Mouse (Mus musculus) left cerebral cortex, adult 11 months (tissue): Measurements from ENCODE around the gene Cox4i1.
A peak's percentile ranks its signal among the peaks of the same experiment; 100 is the strongest.

Experiments
- DNase-seq: peaks from one replicate; pipeline ENCODE4 v3.0.0; 2022; ENCODE audit warnings: low spot score

The Cox4i1 gene

GRCm38 (mm10) chr8:120667561-120668373 lies at the start of gene Cox4i1, which contains the start of gene Gm27021:
Gene Cox4i1, plus strand, starts transcription at chr8:120668222.
Gene Gm27021, minus strand, starts transcription at chr8:120668079.
- DNase-seq = peak; percentile 77

- DNase-seq = peak; percentile 47
Observed at GRCm38 (mm10) chr8:120619235-120620180, 48.5 kb upstream of the Cox4i1 start.

DNA sequence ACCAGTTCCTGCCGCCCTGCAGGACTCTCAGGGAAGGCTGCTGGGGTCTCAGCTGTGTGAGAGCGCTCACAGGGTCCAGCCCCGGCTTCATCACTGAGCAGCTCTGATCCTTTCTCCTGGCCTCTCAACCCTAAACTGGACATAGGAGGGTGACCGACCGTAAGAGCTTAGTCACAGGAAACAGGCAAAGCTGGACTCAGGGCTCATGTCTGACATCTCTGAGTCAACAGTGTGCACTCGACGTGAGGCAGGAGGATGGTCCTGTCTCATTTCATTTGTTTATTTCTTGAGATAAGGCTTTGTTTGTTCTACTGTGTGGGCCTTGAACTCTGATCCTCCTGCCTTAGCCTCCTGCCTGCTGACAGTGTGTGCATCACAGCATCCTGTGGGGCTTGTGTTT lies 47.6 kb upstream of the Cox4i1 start:
- no peak for DNase-seq

GRCm38 (mm10) chr8:120622161-120622560 lies 45.9 kb upstream of the Cox4i1 start:
- DNase-seq = no peak

GRCm38 (mm10) chr8:120623608-120624007 lies 44.4 kb upstream of the Cox4i1 start:
- DNase-seq = no peak

DNA sequence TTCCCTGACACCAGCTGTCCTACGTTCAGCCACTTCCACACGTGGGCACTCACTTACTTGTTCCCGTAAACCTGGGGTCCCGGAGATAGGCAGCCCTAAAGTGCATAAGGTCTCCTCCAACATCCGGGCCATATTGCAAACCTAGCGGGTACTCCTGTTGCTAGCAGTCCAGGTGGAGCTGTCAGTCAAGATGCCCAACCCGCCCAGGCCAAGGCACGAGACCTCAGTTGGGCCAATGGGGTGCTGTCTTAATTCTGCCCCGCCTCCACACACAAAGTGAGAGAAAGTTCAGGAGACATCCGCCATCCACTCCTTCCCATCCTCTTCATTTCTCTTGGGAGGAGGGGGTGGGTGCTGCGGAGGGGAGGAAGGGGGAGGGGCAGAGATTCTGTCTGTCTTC lies 41.6 kb upstream of the Cox4i1 start:
- DNase-seq = no peak

DNA sequence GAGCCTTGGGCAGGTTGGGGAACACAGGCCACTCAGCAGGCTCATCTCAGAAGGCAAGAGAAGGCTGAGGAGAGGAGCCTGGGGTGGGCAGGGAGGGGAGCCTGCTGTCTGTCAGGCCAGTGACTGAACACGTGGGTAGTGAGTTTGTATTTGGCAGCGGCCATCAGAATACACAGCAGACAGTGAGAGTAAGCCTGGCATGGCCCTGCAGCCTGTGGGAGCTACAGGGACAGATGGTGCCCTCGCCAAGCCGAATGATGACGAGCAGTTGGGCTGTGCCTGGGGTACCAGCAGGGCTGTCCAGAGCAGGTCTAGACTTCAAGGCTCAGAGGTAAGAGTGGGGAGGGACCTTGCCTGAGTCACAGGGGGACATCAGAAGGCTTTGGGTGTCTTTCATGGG lies 40.7 kb upstream of the Cox4i1 start:
- DNase-seq = peak; percentile 41

- DNase-seq = no peak
Observed at GRCm38 (mm10) chr8:120630031-120630430, 38.0 kb upstream of the Cox4i1 start.

- DNase-seq = no peak
Observed at GRCm38 (mm10) chr8:120630848-120631247, 37.2 kb upstream of the Cox4i1 start.

DNA sequence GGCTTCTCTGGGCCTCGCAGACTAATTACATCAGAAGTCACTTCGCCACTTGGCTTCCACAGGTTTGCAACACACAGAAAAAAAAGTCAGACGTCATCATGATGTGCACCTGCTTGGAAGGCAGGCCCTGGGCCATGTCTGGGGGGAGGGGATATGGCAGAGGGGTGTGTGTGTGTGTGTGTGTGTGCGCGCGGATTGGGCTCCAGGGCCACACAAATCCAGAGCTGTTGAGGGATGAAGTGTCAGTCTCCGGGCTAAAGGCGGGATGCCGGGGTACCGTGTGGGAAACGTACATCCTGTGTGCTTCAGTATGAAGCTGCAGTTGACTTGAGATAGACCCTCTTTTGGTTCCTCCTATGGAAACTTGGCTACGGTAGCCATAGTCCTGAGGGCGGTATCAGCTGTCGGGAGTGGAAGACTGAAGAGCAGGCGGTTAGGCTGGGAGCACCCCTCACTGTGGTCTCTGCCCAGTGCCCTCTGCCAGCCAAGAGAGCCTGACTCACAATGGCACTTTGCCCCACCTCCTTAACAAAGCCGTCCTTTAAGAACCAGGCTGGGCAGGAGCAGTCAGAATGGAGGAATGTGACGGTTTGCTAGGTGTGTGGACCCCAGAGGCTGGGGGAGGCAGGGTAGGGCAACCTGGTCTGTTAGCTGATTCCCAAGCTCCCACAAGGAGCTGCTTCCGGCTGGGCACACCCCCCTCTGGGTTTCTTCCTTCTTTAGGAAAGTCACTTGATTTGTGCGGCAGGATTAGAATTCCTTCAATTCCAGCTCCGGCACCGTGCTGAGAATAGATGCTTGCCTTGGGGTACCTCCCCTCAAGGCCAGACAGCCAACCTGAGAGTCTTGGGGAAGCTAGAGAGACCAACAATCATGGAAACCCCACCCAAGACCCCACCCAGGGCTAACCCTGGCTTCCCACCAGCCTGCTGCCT lies 36.3 kb upstream of the Cox4i1 start:
- no peak for DNase-seq

- DNase-seq = no peak
Observed at GRCm38 (mm10) chr8:120632969-120633664, 34.9 kb upstream of the Cox4i1 start.

DNA sequence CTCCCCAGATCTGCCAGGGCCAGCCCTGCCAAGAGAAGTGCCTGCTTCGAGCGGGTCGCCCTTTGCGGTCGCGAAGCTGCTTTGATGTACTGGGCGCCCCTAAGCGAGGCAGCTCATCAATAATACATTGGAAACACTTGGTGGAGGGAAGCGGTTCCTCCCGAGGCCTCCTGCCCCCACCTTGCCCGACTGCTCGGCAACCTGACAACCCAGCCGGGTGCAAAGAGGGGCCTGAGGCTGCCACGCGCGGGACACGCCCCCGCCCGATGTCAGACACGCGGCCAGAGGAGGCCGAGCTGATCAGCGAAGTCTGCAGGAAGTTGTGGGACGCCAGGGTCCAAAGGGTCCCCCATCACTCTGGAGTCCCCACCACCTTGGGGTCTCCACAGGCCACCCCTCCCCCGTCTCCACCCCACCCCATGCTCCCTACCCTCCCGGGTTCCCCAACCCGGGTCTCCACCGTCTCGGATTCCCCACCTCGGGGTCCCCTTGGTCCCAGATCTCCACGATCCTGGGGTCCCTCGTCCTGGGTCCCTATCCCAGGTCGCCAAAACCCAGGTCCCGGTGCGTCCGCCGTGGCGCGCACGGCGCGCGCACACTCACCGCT lies 34.3 kb upstream of the Cox4i1 start:
- DNase-seq = no peak

DNA sequence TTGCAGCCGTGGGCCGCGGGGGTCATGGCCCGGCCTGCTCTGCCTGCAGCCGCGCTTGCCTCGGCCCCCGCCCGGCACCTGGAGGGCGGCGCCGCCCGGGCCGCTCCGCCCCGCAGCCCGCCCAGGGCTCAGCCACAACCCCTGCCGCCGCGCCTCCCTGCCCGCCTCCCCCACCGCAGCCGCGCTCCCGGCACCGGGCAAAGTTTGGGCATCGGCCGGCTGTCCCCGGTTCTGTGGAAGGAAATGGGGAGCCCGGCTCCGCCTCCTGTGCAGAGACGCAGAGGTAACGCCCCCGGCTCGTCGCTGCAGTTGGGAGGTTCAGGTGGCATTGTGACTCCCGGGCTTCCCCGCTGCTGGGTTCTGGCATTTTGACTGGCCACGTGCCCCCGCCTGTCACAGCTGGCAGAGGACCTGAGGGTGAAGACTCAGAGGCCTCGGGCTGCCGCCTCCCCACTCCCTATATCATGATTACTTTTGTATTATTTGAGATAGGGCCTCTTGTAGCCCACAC lies 33.6 kb upstream of the Cox4i1 start:
- DNase-seq = no peak

DNA sequence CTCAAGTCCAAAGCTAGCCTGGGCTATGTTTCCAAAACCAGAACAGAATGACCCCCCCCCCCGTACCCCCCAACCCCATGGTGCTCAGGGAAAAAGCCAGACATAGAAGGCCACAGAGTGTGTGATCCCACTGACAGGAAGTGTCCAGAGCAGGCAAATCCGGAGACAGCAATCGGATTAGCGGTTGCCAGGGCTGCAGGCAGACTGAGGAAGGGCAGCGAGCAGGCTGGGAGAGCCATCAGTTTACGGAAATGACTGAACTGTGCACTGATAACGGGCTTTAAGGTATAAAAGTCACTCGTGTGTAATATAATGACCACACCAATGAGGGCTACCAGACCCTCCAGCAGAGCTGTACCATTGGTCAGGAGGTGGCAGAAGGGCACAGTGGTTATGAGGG lies 26.8 kb upstream of the Cox4i1 start:
- no peak for DNase-seq

DNA sequence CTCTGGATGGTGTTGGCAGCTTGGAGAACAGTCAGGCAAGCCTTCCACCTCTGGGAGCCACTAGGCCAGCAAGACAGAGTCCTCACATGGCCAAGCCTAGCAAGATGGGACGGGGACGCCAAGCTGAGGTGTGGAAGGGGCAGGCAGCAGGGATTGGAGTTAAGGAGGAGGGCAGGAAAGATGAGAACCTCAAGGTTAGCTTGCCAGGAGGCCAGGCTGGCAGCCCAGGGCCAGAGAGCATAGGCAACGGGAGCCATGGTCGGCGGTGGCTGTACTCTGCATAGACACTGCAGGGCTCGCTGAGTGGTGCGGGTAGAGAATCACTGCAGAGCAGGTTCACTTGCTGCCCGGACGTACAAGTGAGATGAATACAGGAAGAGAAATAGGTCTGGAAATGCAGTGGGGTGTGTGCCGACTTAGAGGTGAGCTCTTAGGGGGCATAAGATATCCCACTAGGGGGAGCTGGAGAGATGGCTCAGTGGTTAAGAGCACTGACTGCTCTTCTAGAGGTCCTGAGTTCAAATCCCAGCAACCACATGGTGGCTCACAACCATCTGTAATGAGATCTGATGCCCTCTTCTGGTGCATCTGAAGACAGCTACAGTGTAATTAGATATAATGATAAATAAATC lies 25.9 kb upstream of the Cox4i1 start:
- DNase-seq = no peak

GRCm38 (mm10) chr8:120644663-120645062 lies 23.4 kb upstream of the Cox4i1 start:
- DNase-seq = peak; percentile 63

GRCm38 (mm10) chr8:120647532-120647931 lies 20.5 kb upstream of the Cox4i1 start, which contains the start of gene 1190005I06Rik:
Gene 1190005I06Rik, minus strand, starts transcription at chr8:120647632.
- no peak for DNase-seq

GRCm38 (mm10) chr8:120656322-120657052 lies 11.5 kb upstream of the Cox4i1 start:
- DNase-seq = no peak

DNA sequence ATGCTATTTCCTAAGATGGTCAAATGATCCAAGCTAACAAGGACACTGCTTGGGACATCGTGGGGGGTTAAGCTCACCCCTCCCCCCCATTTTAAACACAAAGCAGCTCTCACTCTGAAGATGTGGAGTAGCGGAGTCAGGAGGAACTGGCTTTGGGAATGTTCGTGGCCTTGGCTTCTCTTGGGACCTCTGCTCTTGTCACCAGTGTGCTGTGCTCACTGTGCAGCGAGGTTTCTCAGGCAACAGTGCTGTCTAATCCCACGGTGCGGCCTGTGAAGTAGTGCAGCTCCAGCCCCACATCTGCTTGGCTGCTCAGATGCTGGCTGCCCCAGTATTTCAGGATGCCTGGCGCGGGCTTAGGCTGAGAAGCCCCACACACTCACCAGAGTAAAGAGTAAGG lies 10.6 kb upstream of the Cox4i1 start:
- no peak for DNase-seq
